Mouse (Mus musculus) ES-E14 (cell line): ENCODE results near the gene Nccrp1.

Source experiments
- CHD2 ChIP-seq: IDR thresholded peaks from 2 replicates; pipeline ENCODE4 v1.6.1; 2014; ENCODE audit warnings: mild to moderate bottlenecking, low read depth, low read length, inconsistent platforms
- HCFC1 ChIP-seq: IDR thresholded peaks from 2 replicates; pipeline ENCODE4 v1.6.1; 2012; ENCODE audit warnings: low read length, inconsistent platforms, borderline replicate concordance; ENCODE audit not compliant: insufficient read depth
- MAFK ChIP-seq: IDR thresholded peaks from 2 replicates; pipeline ENCODE4 v1.6.1; 2014; ENCODE audit warnings: mild to moderate bottlenecking, low read depth, low read length, inconsistent platforms; ENCODE audit not compliant: insufficient read depth
- ZC3H11A ChIP-seq: IDR thresholded peaks from 2 replicates; pipeline ENCODE4 v1.6.1; 2012; ENCODE audit warnings: low read depth, mild to moderate bottlenecking, inconsistent platforms, low read length, borderline replicate concordance

DNA sequence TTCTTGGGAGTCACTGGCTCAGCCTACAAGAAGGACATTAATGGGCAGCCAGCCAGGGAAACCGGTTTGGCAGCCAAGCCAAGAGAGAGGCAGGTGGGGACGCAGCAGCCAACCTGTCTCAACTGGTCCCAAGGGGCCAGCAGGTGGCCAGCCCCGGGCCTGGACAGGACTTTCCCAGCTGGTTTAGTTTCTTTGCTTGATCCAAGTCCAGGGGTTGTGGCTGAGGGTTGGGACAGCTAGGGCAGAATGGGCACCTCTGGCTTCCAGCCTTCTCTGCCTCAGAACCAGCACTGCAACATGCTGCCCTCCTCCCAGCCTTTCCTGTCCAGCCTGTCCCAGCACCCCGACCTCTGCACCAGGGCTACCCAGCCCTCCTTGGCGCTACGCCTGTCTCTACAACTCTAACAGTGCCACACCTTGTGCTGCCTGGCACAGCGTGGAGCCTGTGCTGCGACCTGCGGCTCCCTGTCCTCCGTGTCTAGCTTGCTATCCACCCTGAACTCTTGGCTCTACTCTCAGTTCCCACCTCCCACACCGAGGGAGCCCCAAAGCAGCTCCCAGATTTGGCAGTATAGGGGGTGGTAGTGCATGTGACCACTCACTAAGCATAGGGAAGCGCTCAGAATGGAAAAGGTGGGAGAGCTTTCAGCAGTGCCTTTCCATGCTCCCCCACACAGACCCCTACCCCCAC, 23.4 kb upstream of the Nccrp1 start:
- no peak for TF ChIP-seq HCFC1
- TF ChIP-seq ZC3H11A, result no peak
- TF ChIP-seq MAFK, result no peak
- TF ChIP-seq CHD2, result no peak
